Mouse (Mus musculus) thymus, adult 2 months (tissue): ENCODE results near the gene Hace1.

ENCODE experiments used
- CTCF ChIP-seq: fragments of 200-500 bp; IDR thresholded peaks from 2 replicates; pipeline ENCODE4 v1.5.1; 2012; ENCODE audit warnings: mild to moderate bottlenecking, control low read depth, low read length, moderate library complexity, borderline replicate concordance; ENCODE audit not compliant: control insufficient read depth, poor library complexity, insufficient read depth; ENCODE audit errors: extremely low read depth
- POLR2A ChIP-seq: fragments of 200-500 bp; IDR thresholded peaks from 2 replicates; pipeline ENCODE4 v1.6.1; 2012; ENCODE audit warnings: mild to moderate bottlenecking, low read length, control low read depth, moderate library complexity; ENCODE audit not compliant: control insufficient read depth, poor library complexity, insufficient read depth; ENCODE audit errors: extremely low read depth

DNA sequence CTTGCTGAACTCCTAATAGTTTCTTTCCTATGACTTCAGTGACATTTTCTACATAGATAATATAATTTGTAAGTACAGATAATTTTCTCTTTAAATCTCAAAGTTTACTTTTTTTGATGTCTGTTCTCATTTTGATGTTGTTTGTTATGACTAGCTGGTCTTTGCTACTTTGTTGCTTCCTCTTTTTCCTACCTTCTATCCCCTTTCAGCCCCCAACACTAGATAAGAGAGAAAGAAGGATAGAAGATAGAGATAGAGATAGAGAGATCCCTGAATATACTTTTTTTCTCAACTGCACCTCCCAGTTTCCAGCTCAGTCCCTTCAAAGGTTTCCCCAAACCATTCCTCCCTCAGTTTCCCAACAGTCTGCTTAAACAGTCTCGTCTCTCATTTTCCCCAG, 33.1 kb downstream of the Hace1 start:
- TF ChIP-seq CTCF = no peak
- TF ChIP-seq POLR2A = no peak
